Mouse (Mus musculus): ENCODE data around the gene Stambpl1. TPM values are rescaled to one million over a fixed set of nuclear protein-coding genes. Genes with fewer than 3 reads are reported as not detected.

Stambpl1 gene
- total RNA-seq, 1 experiment from 2014 or later = 5.5 TPM

DNA sequence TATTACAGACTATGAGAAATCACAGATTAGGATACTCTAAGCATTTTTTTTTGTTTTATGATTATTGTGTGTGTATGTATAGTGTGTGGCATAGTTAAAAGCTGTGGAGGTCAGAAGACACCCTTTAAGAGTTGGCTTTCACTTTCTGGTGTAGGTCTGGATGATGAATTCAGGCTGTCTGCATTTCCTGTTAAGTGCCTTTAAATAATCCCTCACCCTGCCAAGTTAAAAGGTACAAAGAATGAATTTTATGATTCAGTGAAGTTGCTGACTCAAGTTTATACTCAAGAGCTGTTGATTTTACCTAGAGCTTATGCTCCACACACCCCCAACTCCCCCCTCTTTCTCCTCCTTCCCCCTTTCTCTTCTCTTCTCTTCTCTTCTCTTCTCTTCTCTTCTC is 95.2 kb downstream of the Stambpl1 start:
- no peak for DNase-seq

- DNase-seq = no peak
These were observed 95.8 kb downstream of the Stambpl1 start for GRCm38 (mm10) chr19:34287656-34288415.

GRCm38 (mm10) chr19:34288696-34289095 is 96.7 kb downstream of the Stambpl1 start:
- DNase-seq = no peak

Other genes starting within 250 kb of the Stambpl1 start
- gene Lipf, start 231.0 kb upstream of the Stambpl1 start, total RNA-seq (2021) = not detected in 2 replicates
- 0.30 TPM in 1 of 2 replicates, not detected in the other for gene Lipk, start 183.9 kb upstream of the Stambpl1 start, total RNA-seq (2021)
- gene Lipn, start 124.9 kb upstream of the Stambpl1 start, total RNA-seq (2021) = 0.88 TPM in 1 of 2 replicates, not detected in the other
- not detected in 2 replicates for gene Lipm, start 91.3 kb upstream of the Stambpl1 start, total RNA-seq (2021)
- not detected in 2 replicates for gene Ankrd22, start 26.2 kb upstream of the Stambpl1 start, total RNA-seq (2021)
- gene Acta2, start 63.4 kb downstream of the Stambpl1 start, total RNA-seq (2021) = 22.6 and 26.8 TPM in 2 replicates
- 6.7 and 8.3 TPM in 2 replicates for gene Fas, start 98.4 kb downstream of the Stambpl1 start, total RNA-seq (2021)